Mouse (Mus musculus): ENCODE data around the gene 4933424G06Rik. TPM values are rescaled to one million over a fixed set of nuclear protein-coding genes. Genes with fewer than 3 reads are reported as not detected.
A peak's percentile ranks its signal among the peaks of the same experiment; 100 is the strongest.

4933424G06Rik gene
- polyA plus RNA-seq, 1 experiment from 2014 or later, result 0.11 TPM

DNA sequence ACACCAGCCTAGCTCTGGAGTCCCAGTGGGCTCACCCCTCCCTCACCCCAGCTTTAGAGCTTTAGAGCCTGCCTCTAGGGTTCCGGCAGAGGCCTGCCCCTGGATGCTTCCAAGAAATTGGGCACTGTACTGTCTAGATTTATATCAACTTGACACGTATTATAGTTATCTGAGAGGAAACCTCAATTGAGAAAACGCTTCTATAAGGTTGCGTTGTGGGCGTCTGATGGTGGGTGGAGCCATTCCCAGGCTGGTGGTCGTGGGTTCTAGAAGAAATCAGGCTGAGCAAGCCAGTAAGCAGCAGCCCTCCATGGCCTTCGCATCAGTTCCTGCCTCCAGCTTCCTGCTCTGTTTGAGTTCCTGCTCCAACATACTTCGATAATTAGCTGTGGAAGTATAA, 51.1 kb downstream of the 4933424G06Rik start:
- no peaks in the 10 kb centered on the region for H3K36me3 ChIP-seq (ENCODE audit: insufficient read depth, low read length)
- H3K9ac ChIP-seq (replicated peaks; ENCODE audit: low read depth), result no peak overlapping the region
- TF ChIP-seq CTCF (IDR thresholded peaks at IDR 0.05) (no peak), EP300 (IDR thresholded peaks at IDR 0.05) (no peak)
- DNase-seq (ENCODE audit: low spot score) (no peak), ATAC-seq (no peak)
- H3K9me3 ChIP-seq (ENCODE audit: low read length), result no peaks in the 10 kb centered on the region
- no peaks in the 10 kb centered on the region for H3K4me1 ChIP-seq (ENCODE audit: insufficient read depth, low read depth, low read length)
- 79% methylated on average over 8 of the region's 8 CpGs for WGBS
- H3K27me3 ChIP-seq (replicated peaks; ENCODE audit: insufficient read depth, low read length), result no peaks in the 10 kb centered on the region
- H3K4me3 ChIP-seq (ENCODE audit: low read depth, low read length), result no peak overlapping the region
- H3K4me2 ChIP-seq (replicated peaks; ENCODE audit: low read depth, low read length), result no peak overlapping the region
- no peak overlapping the region for H3K27ac ChIP-seq (ENCODE audit: low read length)

GRCm38 (mm10) chr1:36761568-36761967, 51.6 kb downstream of the 4933424G06Rik start, which contains the start of gene Zap70:
Zap70 (plus strand) TSS chr1:36761798.
- no peak for TF ChIP-seq EP300 (IDR thresholded peaks at IDR 0.05)
- TF ChIP-seq CTCF (IDR thresholded peaks at IDR 0.05), result no peak
- Histone ChIP-seq H3K9me3 (ENCODE audit: low read length) (no peaks in the 10 kb centered on the region), H3K4me1 (ENCODE audit: insufficient read depth, low read depth, low read length) (no peaks in the 10 kb centered on the region), H3K9ac (replicated peaks; ENCODE audit: low read depth) (no peak within 1 kb of the TSS), H3K27me3 (replicated peaks; ENCODE audit: insufficient read depth, low read length) (no peaks in the 10 kb centered on the region), H3K27ac (ENCODE audit: low read length) (no peak within 1 kb of the TSS), H3K36me3 (ENCODE audit: insufficient read depth, low read length) (no peaks in the 10 kb centered on the region), H3K4me2 (replicated peaks; ENCODE audit: low read depth, low read length) (no peak within 1 kb of the TSS), H3K4me3 (ENCODE audit: low read depth, low read length) (no peak within 1 kb of the TSS)
- ATAC-seq (no peak), DNase-seq (ENCODE audit: low spot score) (no peak)
- WGBS, result 71% methylated on average over 11 of the region's 11 CpGs

- Histone ChIP-seq H3K9me3 (ENCODE audit: low read length) (no peaks in the 10 kb centered on the region), H3K4me3 (ENCODE audit: low read depth, low read length) (no peak overlapping the region), H3K27me3 (replicated peaks; ENCODE audit: insufficient read depth, low read length) (no peaks in the 10 kb centered on the region), H3K27ac (ENCODE audit: low read length) (no peak overlapping the region), H3K36me3 (ENCODE audit: insufficient read depth, low read length) (no peaks in the 10 kb centered on the region), H3K9ac (replicated peaks; ENCODE audit: low read depth) (no peak overlapping the region), H3K4me2 (replicated peaks; ENCODE audit: low read depth, low read length) (no peak overlapping the region), H3K4me1 (ENCODE audit: insufficient read depth, low read depth, low read length) (no peaks in the 10 kb centered on the region)
- TF ChIP-seq EP300 (IDR thresholded peaks at IDR 0.05) (no peak), CTCF (IDR thresholded peaks at IDR 0.05) (no peak)
- 35% methylated on average over 4 of the region's 4 CpGs for WGBS
- no peak for ATAC-seq
- DNase-seq (ENCODE audit: low spot score), result no peak
These were observed 56.7 kb downstream of the 4933424G06Rik start for GRCm38 (mm10) chr1:36766431-36767205.

DNA sequence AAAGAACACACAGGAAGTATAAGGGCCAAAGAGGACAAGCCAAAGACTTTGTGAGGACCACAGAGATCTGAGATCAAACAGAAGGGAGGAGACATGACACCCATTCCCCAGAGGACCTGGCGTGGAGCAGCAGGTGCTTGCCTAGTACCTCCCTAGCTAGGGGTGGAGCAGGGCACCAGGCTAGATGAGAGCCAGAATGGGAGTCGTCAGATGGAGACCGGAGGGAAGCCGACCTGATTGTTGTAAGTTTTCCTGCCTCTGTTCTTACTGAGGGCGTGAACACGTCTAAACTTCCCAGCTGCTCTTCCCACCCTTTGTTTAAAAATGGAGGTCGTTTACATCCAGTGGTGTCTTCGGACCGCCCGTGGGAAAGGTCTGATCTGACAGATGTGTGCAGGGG, 57.4 kb downstream of the 4933424G06Rik start:
- ATAC-seq, result peak; percentile 41; the same call in 1 of the 2 replicates
- Histone ChIP-seq H3K27me3 (replicated peaks; ENCODE audit: insufficient read depth, low read length) (no peaks in the 10 kb centered on the region), H3K4me2 (replicated peaks; ENCODE audit: low read depth, low read length) (no peak overlapping the region), H3K27ac (ENCODE audit: low read length) (no peak overlapping the region), H3K4me1 (ENCODE audit: insufficient read depth, low read depth, low read length) (no peaks in the 10 kb centered on the region), H3K4me3 (ENCODE audit: low read depth, low read length) (no peak overlapping the region), H3K9ac (replicated peaks; ENCODE audit: low read depth) (no peak overlapping the region), H3K9me3 (ENCODE audit: low read length) (no peaks in the 10 kb centered on the region), H3K36me3 (ENCODE audit: insufficient read depth, low read length) (no peaks in the 10 kb centered on the region)
- 19% methylated on average over 10 of the region's 10 CpGs for WGBS
- DNase-seq (ENCODE audit: low spot score), result peak; percentile 8
- TF ChIP-seq EP300 (IDR thresholded peaks at IDR 0.05) (no peak), CTCF (IDR thresholded peaks at IDR 0.05) (no peak)

GRCm38 (mm10) chr1:36768786-36769185, 58.8 kb downstream of the 4933424G06Rik start:
- TF ChIP-seq CTCF (IDR thresholded peaks at IDR 0.05) (no peak), EP300 (IDR thresholded peaks at IDR 0.05) (no peak)
- WGBS, result 66% methylated on average over 5 of the region's 5 CpGs
- ATAC-seq (no peak), DNase-seq (ENCODE audit: low spot score) (no peak)
- Histone ChIP-seq H3K27ac (ENCODE audit: low read length) (no peak overlapping the region), H3K9ac (replicated peaks; ENCODE audit: low read depth) (no peak overlapping the region), H3K4me2 (replicated peaks; ENCODE audit: low read depth, low read length) (no peak overlapping the region), H3K4me3 (ENCODE audit: low read depth, low read length) (no peak overlapping the region), H3K36me3 (ENCODE audit: insufficient read depth, low read length) (no peaks in the 10 kb centered on the region), H3K4me1 (ENCODE audit: insufficient read depth, low read depth, low read length) (no peaks in the 10 kb centered on the region), H3K27me3 (replicated peaks; ENCODE audit: insufficient read depth, low read length) (no peaks in the 10 kb centered on the region), H3K9me3 (ENCODE audit: low read length) (no peaks in the 10 kb centered on the region)

DNA sequence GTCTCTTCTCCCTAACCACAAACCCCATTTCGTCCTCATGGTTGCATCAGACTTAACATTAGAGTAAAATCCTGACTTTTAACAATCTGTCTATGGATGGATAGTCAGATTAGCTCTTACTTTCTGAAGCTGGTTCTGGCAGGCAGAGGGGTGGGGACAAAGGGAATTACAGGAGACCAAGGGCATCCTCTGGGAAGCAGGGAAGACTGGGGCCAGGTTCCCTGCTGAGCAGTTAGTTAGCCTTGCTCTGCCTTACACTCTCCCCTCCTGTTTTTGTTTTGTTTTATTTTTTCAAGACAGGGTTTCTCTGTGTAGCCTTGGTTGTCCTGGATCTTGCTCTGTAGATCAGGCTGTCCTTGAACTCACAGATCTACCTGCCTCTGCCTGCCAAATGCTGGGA, 60.0 kb downstream of the 4933424G06Rik start:
- H3K36me3 ChIP-seq (ENCODE audit: insufficient read depth, low read length), result no peaks in the 10 kb centered on the region
- no peaks in the 10 kb centered on the region for H3K9me3 ChIP-seq (ENCODE audit: low read length)
- DNase-seq (ENCODE audit: low spot score) (no peak), ATAC-seq (no peak)
- H3K4me3 ChIP-seq (ENCODE audit: low read depth, low read length), result no peak overlapping the region
- H3K27me3 ChIP-seq (replicated peaks; ENCODE audit: insufficient read depth, low read length), result no peaks in the 10 kb centered on the region
- no peak overlapping the region for H3K9ac ChIP-seq (replicated peaks; ENCODE audit: low read depth)
- H3K27ac ChIP-seq (ENCODE audit: low read length), result no peak overlapping the region
- no peaks in the 10 kb centered on the region for H3K4me1 ChIP-seq (ENCODE audit: insufficient read depth, low read depth, low read length)
- TF ChIP-seq EP300 (IDR thresholded peaks at IDR 0.05) (no peak), CTCF (IDR thresholded peaks at IDR 0.05) (no peak)
- WGBS, result 78% methylated on average over 1 of the region's 1 CpGs
- H3K4me2 ChIP-seq (replicated peaks; ENCODE audit: low read depth, low read length), result no peak overlapping the region

Measured in lung, postnatal 0 days (tissue).